Mouse (Mus musculus): ENCODE data around the gene Fcnb. TPM values are rescaled to one million over a fixed set of nuclear protein-coding genes. Genes with fewer than 3 reads are reported as not detected.

Gene Fcnb
- total and polyA plus RNA-seq, 3 experiments = not detected

DNA sequence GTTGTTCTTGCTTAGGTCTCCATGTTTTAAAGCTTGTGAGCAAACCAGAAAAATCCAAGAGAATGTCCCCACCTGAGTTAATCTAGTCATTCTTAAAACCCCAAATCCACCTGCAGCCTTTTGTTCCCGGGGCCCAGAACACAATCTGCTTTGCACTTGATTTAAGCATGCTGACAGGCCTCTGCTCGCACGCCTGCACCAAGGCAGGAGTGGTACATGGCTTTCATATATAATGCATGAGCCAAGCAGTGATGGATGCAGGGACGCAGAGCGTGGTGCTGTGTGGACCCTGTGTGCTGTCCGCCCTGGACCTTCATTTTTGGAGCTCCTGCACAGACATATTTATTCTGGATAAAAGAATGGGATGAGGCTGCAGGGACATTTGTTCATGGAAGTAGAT lies 6.4 kb upstream of the Fcnb start:
- peaks cover 50% of the 10 kb centered on the region for H3K4me1 ChIP-seq (ENCODE audit: insufficient read depth, low read depth, low read length)
- no peaks in the 10 kb centered on the region for H3K36me3 ChIP-seq (replicated peaks)
- ATAC-seq (ENCODE audit: extremely low read depth, insufficient number of reproducible peaks, low FRiP score, poor library complexity, severe bottlenecking) (no peak), DNase-seq (ENCODE audit: low spot score) (no peak)
- H3K9me3 ChIP-seq (replicated peaks) = no peaks in the 10 kb centered on the region
- no peak overlapping the region for H3K4me3 ChIP-seq (ENCODE audit: low read depth, low read length)
- TF ChIP-seq TAL1 (conservative IDR thresholded peaks at IDR 0.05; ENCODE audit: low read depth, low read length) = no peak
- no peak for TF ChIP-seq GATA1 (IDR thresholded peaks at IDR 0.05; ENCODE audit: borderline replicate concordance, low read length)
- TF ChIP-seq GATA2 (IDR thresholded peaks at IDR 0.05; ENCODE audit: borderline replicate concordance, low read depth, low read length) = no peak
- no peak for TF ChIP-seq CTCF (IDR thresholded peaks at IDR 0.05; ENCODE audit: low read depth, low read length)
- no peak for TF ChIP-seq POLR2AphosphoS5 (IDR thresholded peaks at IDR 0.05; ENCODE audit: insufficient replicate concordance, low read depth, low read length)
- 0 out of 2 replicates have a peak, but pooled peaks cover 4% of the 10 kb centered on the region for H3K27me3 ChIP-seq (ENCODE audit: insufficient read depth, low read length)

DNA sequence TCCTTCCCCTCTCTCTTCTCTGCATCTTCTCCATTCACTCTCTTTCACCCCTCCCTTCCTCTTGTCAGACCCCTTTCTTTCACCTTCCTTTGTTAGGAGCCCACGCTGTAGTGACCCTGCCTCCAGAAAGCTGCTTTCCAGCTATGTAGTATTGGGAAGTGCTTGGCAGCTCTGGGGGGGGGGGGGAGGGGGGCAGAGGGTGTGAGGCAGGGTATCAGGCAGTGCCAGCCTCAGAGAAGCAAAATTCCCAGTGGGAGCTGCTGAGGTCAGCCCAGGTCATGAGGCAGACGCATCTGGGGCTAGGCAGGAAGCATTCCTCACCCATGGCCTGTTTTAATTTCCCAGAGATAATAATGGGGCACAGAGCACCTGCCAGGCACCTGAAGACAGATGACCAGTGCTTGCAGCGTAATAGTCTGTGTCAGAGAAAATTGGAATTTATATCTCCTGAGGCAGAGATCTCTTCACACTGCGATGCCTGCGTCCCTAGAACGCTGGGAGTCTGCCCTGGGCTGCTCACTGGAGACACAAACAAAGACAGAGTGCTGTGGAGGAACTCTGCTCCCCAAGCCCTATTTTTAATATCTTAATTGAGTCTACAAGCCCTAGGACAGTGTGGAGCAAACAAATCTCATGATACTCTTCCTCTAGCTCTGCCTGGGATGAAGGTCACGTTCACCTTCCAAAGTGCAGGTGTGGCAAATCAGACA lies 5.8 kb upstream of the Fcnb start:
- no peaks in the 10 kb centered on the region for H3K9me3 ChIP-seq (replicated peaks)
- no peak for ATAC-seq (ENCODE audit: extremely low read depth, insufficient number of reproducible peaks, low FRiP score, poor library complexity, severe bottlenecking)
- H3K27me3 ChIP-seq (ENCODE audit: insufficient read depth, low read length) = 0 out of 2 replicates have a peak, but pooled peaks cover 4% of the 10 kb centered on the region
- no peak overlapping the region for H3K4me3 ChIP-seq (ENCODE audit: low read depth, low read length)
- H3K36me3 ChIP-seq (replicated peaks) = no peaks in the 10 kb centered on the region
- peaks cover 46% of the 10 kb centered on the region for H3K4me1 ChIP-seq (ENCODE audit: insufficient read depth, low read depth, low read length)
- TF ChIP-seq CTCF (IDR thresholded peaks at IDR 0.05; ENCODE audit: low read depth, low read length) (no peak), GATA2 (IDR thresholded peaks at IDR 0.05; ENCODE audit: borderline replicate concordance, low read depth, low read length) (no peak)
- no peak for DNase-seq (ENCODE audit: low spot score)

DNA sequence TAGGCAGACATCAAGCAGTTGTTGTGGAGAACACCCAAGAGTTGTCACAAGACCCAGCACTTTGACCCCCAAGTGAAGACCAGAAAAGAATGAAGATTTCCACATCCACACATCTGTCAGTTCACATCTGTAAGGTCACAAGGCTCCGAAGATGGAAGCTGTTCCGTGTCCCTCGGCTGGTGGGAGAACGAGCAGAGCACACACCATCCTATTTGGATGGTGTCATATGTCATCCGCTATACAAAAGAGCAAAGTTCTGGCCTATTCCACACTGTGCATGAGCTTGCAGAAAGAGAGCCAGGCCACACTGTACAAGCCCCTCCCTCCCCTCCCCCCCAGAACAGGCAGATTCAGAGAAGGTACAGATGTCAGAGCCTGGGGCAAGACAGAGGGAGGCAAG lies 4.4 kb upstream of the Fcnb start:
- Histone ChIP-seq H3K9me3 (replicated peaks) (no peaks in the 10 kb centered on the region), H3K4me1 (ENCODE audit: insufficient read depth, low read depth, low read length) (peaks cover 48% of the 10 kb centered on the region), H3K27me3 (ENCODE audit: insufficient read depth, low read length) (0 out of 2 replicates have a peak, but pooled peaks cover 4% of the 10 kb centered on the region), H3K36me3 (replicated peaks) (no peaks in the 10 kb centered on the region), H3K4me3 (ENCODE audit: low read depth, low read length) (no peak overlapping the region)
- TF ChIP-seq POLR2AphosphoS5 (IDR thresholded peaks at IDR 0.05; ENCODE audit: insufficient replicate concordance, low read depth, low read length) (no peak), GATA1 (IDR thresholded peaks at IDR 0.05; ENCODE audit: borderline replicate concordance, low read length) (no peak), CTCF (IDR thresholded peaks at IDR 0.05; ENCODE audit: low read depth, low read length) (no peak), TAL1 (conservative IDR thresholded peaks at IDR 0.05; ENCODE audit: low read depth, low read length) (no peak), GATA2 (IDR thresholded peaks at IDR 0.05; ENCODE audit: borderline replicate concordance, low read depth, low read length) (no peak)
- DNase-seq (ENCODE audit: low spot score) = no peak
- ATAC-seq (ENCODE audit: extremely low read depth, insufficient number of reproducible peaks, low FRiP score, poor library complexity, severe bottlenecking) = no peak

DNA sequence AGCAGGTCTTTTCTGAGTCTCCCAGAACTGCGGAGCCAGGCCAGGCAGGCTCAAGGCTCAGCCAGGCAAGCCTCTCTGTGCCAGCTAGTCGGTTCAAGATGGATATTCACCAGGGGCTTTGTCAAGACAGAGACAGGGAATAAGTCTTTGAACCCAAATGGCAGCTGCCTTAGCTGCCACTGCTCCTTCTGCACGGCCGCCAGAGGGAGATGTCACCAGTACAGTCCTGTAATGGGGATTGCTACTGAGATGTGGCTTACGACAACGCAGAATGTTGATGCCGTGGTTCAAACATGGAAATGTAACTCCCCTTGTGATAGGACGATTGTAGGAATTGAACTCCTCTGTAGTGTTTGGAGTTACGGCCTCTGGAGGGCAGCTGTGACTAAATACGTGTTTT lies 1.4 kb upstream of the Fcnb start:
- no peaks in the 10 kb centered on the region for H3K36me3 ChIP-seq (replicated peaks)
- H3K4me1 ChIP-seq (ENCODE audit: insufficient read depth, low read depth, low read length) = peaks cover 37% of the 10 kb centered on the region
- DNase-seq (ENCODE audit: low spot score) (no peak), ATAC-seq (ENCODE audit: extremely low read depth, insufficient number of reproducible peaks, low FRiP score, poor library complexity, severe bottlenecking) (no peak)
- peaks cover 6% of the 10 kb centered on the region for H3K9me3 ChIP-seq (replicated peaks)
- TF ChIP-seq TAL1 (conservative IDR thresholded peaks at IDR 0.05; ENCODE audit: low read depth, low read length) = no peak
- TF ChIP-seq CTCF (IDR thresholded peaks at IDR 0.05; ENCODE audit: low read depth, low read length) = no peak
- no peak for TF ChIP-seq POLR2AphosphoS5 (IDR thresholded peaks at IDR 0.05; ENCODE audit: insufficient replicate concordance, low read depth, low read length)
- no peak overlapping the region for H3K4me3 ChIP-seq (ENCODE audit: low read depth, low read length)
- 0 out of 2 replicates have a peak, but pooled peaks cover 4% of the 10 kb centered on the region for H3K27me3 ChIP-seq (ENCODE audit: insufficient read depth, low read length)

DNA sequence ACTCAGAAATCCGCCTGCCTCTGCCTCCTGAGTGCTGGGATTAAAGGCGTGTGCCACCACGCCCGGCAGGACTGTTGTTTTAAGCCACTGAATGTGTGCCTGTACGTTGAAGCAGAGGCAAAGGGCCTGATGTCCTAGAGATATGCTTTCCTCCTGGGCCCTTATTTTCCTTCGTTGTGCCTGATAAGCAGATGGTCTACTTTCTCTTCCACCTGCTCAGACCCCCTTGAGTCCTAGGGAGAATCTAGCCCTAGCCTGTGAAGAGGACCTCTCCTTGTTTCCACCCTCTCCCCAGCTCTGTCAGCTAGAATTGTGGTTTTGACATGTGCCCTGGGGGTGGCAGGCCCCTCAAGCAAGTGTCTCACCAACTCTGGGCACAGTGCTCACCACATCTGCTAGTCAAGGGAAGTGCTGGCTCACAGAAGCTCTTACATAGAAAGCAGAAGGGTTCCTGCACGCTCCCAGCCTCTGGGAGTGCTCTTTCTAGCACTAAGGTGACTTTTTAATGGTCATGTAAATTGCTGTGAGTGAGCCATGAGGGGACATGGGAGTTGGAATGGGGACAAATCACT lies 9.0 kb downstream of the Fcnb start:
- Histone ChIP-seq H3K9me3 (replicated peaks) (peaks cover 11% of the 10 kb centered on the region; the same call in 1 of the 2 replicates), H3K27me3 (ENCODE audit: insufficient read depth, low read length) (no peaks in the 10 kb centered on the region), H3K36me3 (replicated peaks) (no peaks in the 10 kb centered on the region), H3K4me1 (ENCODE audit: insufficient read depth, low read depth, low read length) (peaks cover 46% of the 10 kb centered on the region), H3K4me3 (ENCODE audit: low read depth, low read length) (no peak overlapping the region)
- TF ChIP-seq GATA1 (IDR thresholded peaks at IDR 0.05; ENCODE audit: borderline replicate concordance, low read length) (no peak), TAL1 (conservative IDR thresholded peaks at IDR 0.05; ENCODE audit: low read depth, low read length) (peak; percentile 46), CTCF (IDR thresholded peaks at IDR 0.05; ENCODE audit: low read depth, low read length) (no peak)
- DNase-seq (ENCODE audit: low spot score) (peak; percentile 60), ATAC-seq (ENCODE audit: extremely low read depth, insufficient number of reproducible peaks, low FRiP score, poor library complexity, severe bottlenecking) (peak; percentile 60)

DNA sequence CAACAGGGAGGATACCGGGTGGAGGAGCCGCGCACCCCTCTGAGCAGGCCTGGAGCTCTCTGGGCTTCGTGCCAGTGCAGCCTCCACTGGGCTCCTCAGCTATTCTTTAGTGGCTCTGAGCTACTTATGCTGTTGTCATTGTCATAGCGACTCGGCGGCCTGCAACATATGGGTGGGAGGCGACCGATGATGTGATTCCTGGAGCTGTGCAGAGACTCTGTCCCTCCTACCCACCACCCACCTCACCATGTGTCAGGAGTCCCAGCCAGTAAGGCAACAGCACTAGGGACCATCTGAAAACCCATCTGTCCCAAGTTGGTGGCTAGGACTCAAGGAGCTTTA lies 16.2 kb downstream of the Fcnb start:
- Histone ChIP-seq H3K9me3 (replicated peaks) (peaks cover 11% of the 10 kb centered on the region), H3K27me3 (ENCODE audit: insufficient read depth, low read length) (no peaks in the 10 kb centered on the region), H3K36me3 (replicated peaks) (no peaks in the 10 kb centered on the region), H3K4me1 (ENCODE audit: insufficient read depth, low read depth, low read length) (peaks cover 69% of the 10 kb centered on the region), H3K4me3 (ENCODE audit: low read depth, low read length) (peak overlapping the region; percentile 11; the same call in 1 of the 2 replicates)
- no peak for ATAC-seq (ENCODE audit: extremely low read depth, insufficient number of reproducible peaks, low FRiP score, poor library complexity, severe bottlenecking)
- TF ChIP-seq GATA1 (IDR thresholded peaks at IDR 0.05; ENCODE audit: borderline replicate concordance, low read length) (no peak), TAL1 (conservative IDR thresholded peaks at IDR 0.05; ENCODE audit: low read depth, low read length) (no peak), GATA2 (IDR thresholded peaks at IDR 0.05; ENCODE audit: borderline replicate concordance, low read depth, low read length) (no peak)
- peak; percentile 23 for DNase-seq (ENCODE audit: low spot score)

Data from G1E (cell line).